In genomic region chr9:55311560-55311959, GRCm38 (mm10) we compare ENCODE assay signal across 8 mouse cellular contexts. TPM values are rescaled to one million over a fixed set of nuclear protein-coding genes. Genes with fewer than 3 reads are reported as not detected.
DNase-seq lines count a peak whose midpoint lies in the region; ATAC-seq and TF ChIP-seq lines count a peak whose summit lies in the region.

No protein-coding gene starts in this region.

- intact Hi-C loops in left cerebral cortex, postnatal 4 days (cut with DNase I) = loop anchor here (5.0 to 10.0 kb wide), 3 partner anchors 79 to 287 kb away; partner anchors contain the start of gene Chrna3

- H3K9ac ChIP-seq in heart, embryonic 12.5 days = no peak overlapping the region
- no peak overlapping the region for H3K9ac ChIP-seq in midbrain, embryonic 11.5 days (ENCODE audit: low read length)

- no peaks in the 10 kb centered on the region for H3K36me3 ChIP-seq in heart, embryonic 12.5 days
- H3K36me3 ChIP-seq in midbrain, embryonic 11.5 days (ENCODE audit: control insufficient read depth, insufficient read depth, low read length) = no peaks in the 10 kb centered on the region

- no peak; the same call in 1 of the 2 replicates for ATAC-seq in heart, embryonic 12.5 days (ENCODE audit: insufficient number of reproducible peaks, low FRiP score)
- peak; percentile 63; the same call in 1 of the 2 replicates for ATAC-seq in midbrain, embryonic 11.5 days (ENCODE audit: low FRiP score)

- no peak overlapping the region for H3K4me2 ChIP-seq in heart, embryonic 12.5 days
- H3K4me2 ChIP-seq in midbrain, embryonic 11.5 days = no peak overlapping the region

- 11% methylated on average over 5 of the region's 5 CpGs for WGBS in heart, embryonic 12.5 days
- WGBS in midbrain, embryonic 11.5 days = 9% methylated on average over 5 of the region's 5 CpGs

- no peak overlapping the region for H3K4me3 ChIP-seq in heart, embryonic 12.5 days
- H3K4me3 ChIP-seq in cortical plate, adult 2 months (ENCODE audit: insufficient read depth, low read length) = no peak overlapping the region
- H3K4me3 ChIP-seq in midbrain, embryonic 11.5 days (ENCODE audit: low read depth, low read length) = no peak overlapping the region

- peak; percentile 83 for TF ChIP-seq CTCF in cortical plate, adult 2 months (IDR thresholded peaks at IDR 0.05; ENCODE audit: extremely low read depth, insufficient read depth, low read length)

- no peaks in the 10 kb centered on the region for H3K27me3 ChIP-seq in heart, embryonic 12.5 days (replicated peaks)
- H3K27me3 ChIP-seq in midbrain, embryonic 11.5 days (ENCODE audit: control insufficient read depth, insufficient read depth, low read length) = no peaks in the 10 kb centered on the region

- no peaks in the 10 kb centered on the region for H3K4me1 ChIP-seq in heart, embryonic 12.5 days (replicated peaks)
- H3K4me1 ChIP-seq in cortical plate, adult 2 months (ENCODE audit: control insufficient read depth, insufficient read depth, low read length) = no peaks in the 10 kb centered on the region
- H3K4me1 ChIP-seq in midbrain, embryonic 11.5 days (ENCODE audit: control insufficient read depth, insufficient read depth, low read length) = no peaks in the 10 kb centered on the region

- H3K27ac ChIP-seq in heart, embryonic 12.5 days (ENCODE audit: poor library complexity, severe bottlenecking) = no peak overlapping the region
- H3K27ac ChIP-seq in cortical plate, adult 2 months (ENCODE audit: insufficient read depth, low read length) = no peak overlapping the region
- H3K27ac ChIP-seq in midbrain, embryonic 11.5 days (ENCODE audit: low read depth, low read length) = no peak overlapping the region

- no peak for TF ChIP-seq POLR2A in cortical plate, adult 2 months (IDR thresholded peaks at IDR 0.05; ENCODE audit: extremely low read depth, insufficient read depth, low read length)

- DNase-seq in heart, adult 11 months = peak; percentile 94
- peak; percentile 29 for DNase-seq in gastrocnemius, postnatal 25 days
- DNase-seq in kidney, adult 11 months = peak; percentile 59
- DNase-seq in left cerebral cortex, postnatal 4 days = peak; percentile 69
- DNase-seq in midbrain, embryonic 11.5 days (ENCODE audit: low spot score, missing footprints) = peak; percentile 97
- peak; percentile 34 for DNase-seq in spleen, adult 12 weeks (ENCODE audit: low spot score)

- no peaks in the 10 kb centered on the region for H3K9me3 ChIP-seq in heart, embryonic 12.5 days (replicated peaks)
- no peaks in the 10 kb centered on the region for H3K9me3 ChIP-seq in midbrain, embryonic 11.5 days (ENCODE audit: control insufficient read depth, low read length)

RNA-seq across cellular contexts. Expression of gene Nrg4, which starts 15.1 kb away (rescaled TPM):
- polyA plus RNA-seq in heart, embryonic 12.5 days (2016; fragmentation: Nextera tagmentation; extraction: Ambion mirVana) = 1.5 and 2.0 TPM in 2 replicates
- 1.2 and 1.9 TPM in 2 replicates for polyA plus RNA-seq in cortical plate, adult 2 months (2012; rRNA removed)
- total RNA-seq in gastrocnemius, postnatal 25 days (2021) = 1 to 10 TPM in 1 of 2 experiments, not detected in 1; 1.3 TPM
- under 1 TPM; 0.54 to 0.82 TPM for total RNA-seq in left cerebral cortex, postnatal 4 days (2021)
- polyA plus RNA-seq in midbrain, embryonic 11.5 days (2014; fragmentation: Nextera tagmentation; extraction: Ambion mirVana) = 0.86 and 1.2 TPM in 2 replicates

RNA-seq across cellular contexts. Expression of gene Tmem266, which starts 15.2 kb away (rescaled TPM):
- 0.13 and 0.24 TPM in 2 replicates for polyA plus RNA-seq in heart, embryonic 12.5 days (2016; fragmentation: Nextera tagmentation; extraction: Ambion mirVana)
- polyA plus RNA-seq in cortical plate, adult 2 months (2012; rRNA removed) = 6.3 and 6.5 TPM in 2 replicates
- total RNA-seq in gastrocnemius, postnatal 25 days (2021) = under 1 TPM; 0.59 to 0.70 TPM
- total RNA-seq in left cerebral cortex, postnatal 4 days (2021) = 10 to 100 TPM; 10.8 to 10.9 TPM
- 0.48 and 0.57 TPM in 2 replicates for polyA plus RNA-seq in midbrain, embryonic 11.5 days (2014; fragmentation: Nextera tagmentation; extraction: Ambion mirVana)

Comparison
In these comparisons a context has a peak if more than half of its experiments do, and no peak if none do; other contexts are left out.
1. DNase-seq: peak in every context shown above with its lines; median percentile 97 in midbrain, embryonic 11.5 days; 94 in heart, adult 11 months; 69 in left cerebral cortex, postnatal 4 days; 59 in kidney, adult 11 months; 34 in spleen, adult 12 weeks; 29 in gastrocnemius, postnatal 25 days.